Mouse (Mus musculus): ENCODE results near the gene Olfr463. TPM values are rescaled to one million over a fixed set of nuclear protein-coding genes. Genes with fewer than 3 reads are reported as not detected.

Gene Olfr463
- polyA plus RNA-seq, 1 experiment from 2014 or later, result not detected

DNA sequence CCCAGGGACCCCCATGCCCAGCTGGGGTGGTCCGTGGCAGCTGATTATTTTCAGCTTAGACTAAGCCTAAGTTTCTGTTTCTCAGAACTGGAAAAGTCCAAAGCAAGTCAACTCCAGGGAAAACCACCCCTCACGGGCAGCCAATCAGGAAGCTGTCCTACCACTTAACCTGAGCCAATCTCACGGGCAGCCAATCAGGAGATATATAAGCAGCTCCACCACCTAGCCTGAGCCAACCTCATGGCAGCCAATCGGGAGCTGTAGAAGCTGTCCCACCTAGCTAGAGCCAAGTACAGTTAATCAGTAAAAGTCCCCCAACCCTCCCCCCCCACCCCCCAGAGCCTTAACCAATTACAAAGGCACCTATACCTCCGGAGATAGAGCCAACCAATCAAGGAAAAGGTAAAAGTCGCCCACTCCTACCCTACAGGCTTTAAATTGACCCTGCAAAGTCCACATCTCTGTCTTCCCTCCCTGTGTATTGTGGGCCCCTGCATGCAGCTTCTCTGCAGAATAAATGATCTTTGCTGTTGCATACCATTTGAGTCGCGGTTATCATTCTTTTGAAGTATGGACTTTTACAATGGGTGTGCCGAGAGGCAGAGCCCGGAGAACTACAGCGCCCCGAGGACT lies 50.1 kb downstream of the Olfr463 start:
- no peak overlapping the region for H3K4me3 ChIP-seq
- H3K36me3 ChIP-seq, result no peaks in the 10 kb centered on the region
- H3K9ac ChIP-seq, result no peak overlapping the region
- H3K4me1 ChIP-seq, result no peaks in the 10 kb centered on the region
- H3K27me3 ChIP-seq, result no peaks in the 10 kb centered on the region
- no peaks in the 10 kb centered on the region for H3K9me3 ChIP-seq
- no peak for ATAC-seq (ENCODE audit: insufficient number of reproducible peaks, insufficient read depth, low FRiP score, low TSS enrichment, low read depth)
- H3K4me2 ChIP-seq, result no peak overlapping the region
- 82% methylated on average over 12 of the region's 12 CpGs for WGBS
- no peak overlapping the region for H3K27ac ChIP-seq

Other genes with a start within 250 kb of the Olfr463 start
- 7.1 and 8.7 TPM in 2 replicates for gene Rnf43, start 234.7 kb downstream of the Olfr463 start, polyA plus RNA-seq (2015; fragmentation: Nextera tagmentation; extraction: Ambion mirVana)
- 163 and 172 TPM in 2 replicates for gene Supt4a, start 159.8 kb downstream of the Olfr463 start, polyA plus RNA-seq (2015; fragmentation: Nextera tagmentation; extraction: Ambion mirVana)
- 4.9 and 5.3 TPM in 2 replicates for gene Tspoap1, start 136.8 kb downstream of the Olfr463 start, polyA plus RNA-seq (2015; fragmentation: Nextera tagmentation; extraction: Ambion mirVana)
- gene Mpo, start 103.8 kb downstream of the Olfr463 start, polyA plus RNA-seq (2015; fragmentation: Nextera tagmentation; extraction: Ambion mirVana), result 1.9 and 6.1 TPM in 2 replicates
- gene Lpo, start 69.1 kb downstream of the Olfr463 start, polyA plus RNA-seq (2015; fragmentation: Nextera tagmentation; extraction: Ambion mirVana), result 0.08 and 0.11 TPM in 2 replicates
- 17.0 and 17.9 TPM in 2 replicates for gene Mks1, start 44.2 kb downstream of the Olfr463 start, polyA plus RNA-seq (2015; fragmentation: Nextera tagmentation; extraction: Ambion mirVana)
- gene Epx, start 21.9 kb downstream of the Olfr463 start, polyA plus RNA-seq (2015; fragmentation: Nextera tagmentation; extraction: Ambion mirVana), result 0.15 and 0.34 TPM in 2 replicates
- not detected in 2 replicates for gene Olfr462, start 5.1 kb downstream of the Olfr463 start, polyA plus RNA-seq (2015; fragmentation: Nextera tagmentation; extraction: Ambion mirVana)
- not detected in 2 replicates for gene Olfr464, start 23.6 kb upstream of the Olfr463 start, polyA plus RNA-seq (2015; fragmentation: Nextera tagmentation; extraction: Ambion mirVana)
- 20.8 and 23.3 TPM in 2 replicates for gene Dynll2, start 90.1 kb upstream of the Olfr463 start, polyA plus RNA-seq (2015; fragmentation: Nextera tagmentation; extraction: Ambion mirVana)
- 374 and 398 TPM in 2 replicates for gene Srsf1, start 150.0 kb upstream of the Olfr463 start, polyA plus RNA-seq (2015; fragmentation: Nextera tagmentation; extraction: Ambion mirVana)
- gene Vezf1, start 170.9 kb upstream of the Olfr463 start, polyA plus RNA-seq (2015; fragmentation: Nextera tagmentation; extraction: Ambion mirVana), result 43.1 and 47.0 TPM in 2 replicates
- 34.9 and 40.3 TPM in 2 replicates for gene Cuedc1, start 200.7 kb upstream of the Olfr463 start, polyA plus RNA-seq (2015; fragmentation: Nextera tagmentation; extraction: Ambion mirVana)